Mouse (Mus musculus) MEL (cell line): ENCODE results near the gene Pde7b. TPM values are rescaled to one million over a fixed set of nuclear protein-coding genes. Genes with fewer than 3 reads are reported as not detected.

Experiments
- DNase-seq: peaks from one replicate; pipeline ENCODE4 v3.0.0; 2011; ENCODE audit warnings: low read depth, low spot score
- H3K27ac ChIP-seq: 2 replicates; pipeline ENCODE4 v1.5.1; 2012; ENCODE audit warnings: low read depth, mild to moderate bottlenecking, control low read depth, low read length, moderate library complexity; ENCODE audit not compliant: control insufficient read depth
- H3K27me3 ChIP-seq, 2 experiments: fragments of 150-350 bp in 1 of 2; sonication (generic) in 1 of 2; 2 replicates each; pipeline ENCODE4 v1.6.1; 2012; ENCODE audit warnings: low read length in 2 of 2, mild to moderate bottlenecking in 2 of 2, improper control_type of control experiment in 1 of 2, moderate library complexity in 1 of 2; ENCODE audit not compliant: insufficient read depth in 2 of 2, control insufficient read depth in 1 of 2
- H3K36me3 ChIP-seq, 2 experiments: 2 replicates each; pipeline ENCODE4 v1.6.1; 2012 to 2014; ENCODE audit warnings: low read length in 2 of 2, improper control_type of control experiment in 1 of 2, inconsistent platforms in 1 of 2, mild to moderate bottlenecking in 1 of 2; ENCODE audit not compliant: insufficient read depth in 2 of 2, control insufficient read depth in 1 of 2
- H3K4me1 ChIP-seq, 2 experiments: fragments of 150-350 bp in 1 of 2; sonication (generic) in 1 of 2; 2 replicates each; pipeline ENCODE4 v1.6.1; 2012; ENCODE audit warnings: low read length in 2 of 2, improper control_type of control experiment in 1 of 2, mild to moderate bottlenecking in 1 of 2; ENCODE audit not compliant: insufficient read depth in 2 of 2, control insufficient read depth in 1 of 2
- H3K4me3 ChIP-seq, 2 experiments: fragments of 150-350 bp in 1 of 2; sonication (generic) in 1 of 2; 2 replicates each; pipeline ENCODE4 v1.5.1; 2012; ENCODE audit warnings: low read depth in 2 of 2, low read length in 2 of 2, mild to moderate bottlenecking in 2 of 2, moderate library complexity in 2 of 2, control low read depth in 1 of 2, improper control_type of control experiment in 1 of 2; ENCODE audit not compliant: control insufficient read depth in 1 of 2, insufficient read depth in 1 of 2
- H3K79me2 ChIP-seq: 2 replicates; pipeline ENCODE4 v1.6.1; 2012; ENCODE audit warnings: mild to moderate bottlenecking, low read length, moderate library complexity; ENCODE audit not compliant: control insufficient read depth, poor library complexity, insufficient read depth
- H3K9ac ChIP-seq: 2 replicates; pipeline ENCODE4 v1.6.1; 2012; ENCODE audit warnings: low read depth, mild to moderate bottlenecking, control low read depth, low read length, moderate library complexity; ENCODE audit not compliant: control insufficient read depth, poor library complexity, severe bottlenecking
- H3K9me3 ChIP-seq: fragments of 150-350 bp; sonication (generic); replicated peaks from 2 replicates; pipeline ENCODE4 v1.6.1; 2012; ENCODE audit warnings: mild to moderate bottlenecking, low read length, improper control_type of control experiment, moderate library complexity; ENCODE audit not compliant: insufficient read depth
- BHLHE40 ChIP-seq: IDR thresholded peaks from 2 replicates; pipeline ENCODE4 v1.6.1; 2012; ENCODE audit warnings: low read depth, mild to moderate bottlenecking, inconsistent platforms, low read length, improper control_type of control experiment, borderline replicate concordance
- CHD2 ChIP-seq: IDR thresholded peaks from 2 replicates; pipeline ENCODE4 v1.6.1; 2011; ENCODE audit warnings: low read length, improper control_type of control experiment
- CTCF ChIP-seq, 3 experiments: IDR thresholded peaks in 2 of 3; conservative IDR thresholded peaks in 1 of 3; 2 replicates each; pipeline ENCODE4 v1.5.1; 2011 to 2012; ENCODE audit warnings: low read length in 3 of 3, low read depth in 2 of 3, mild to moderate bottlenecking in 2 of 3, improper control_type of control experiment in 1 of 3, inconsistent platforms in 1 of 3, mixed read lengths in 1 of 3, moderate library complexity in 1 of 3; ENCODE audit not compliant: control insufficient read depth in 1 of 3, insufficient read depth in 1 of 3, poor library complexity in 1 of 3, severe bottlenecking in 1 of 3
- E2F4 ChIP-seq: IDR thresholded peaks from 2 replicates; pipeline ENCODE4 v1.6.1; 2011; ENCODE audit warnings: low read depth, low read length, improper control_type of control experiment, borderline replicate concordance
- ELF1 ChIP-seq: IDR thresholded peaks from 2 replicates; pipeline ENCODE4 v1.6.1; 2014; ENCODE audit warnings: low read depth, mild to moderate bottlenecking, inconsistent platforms, low read length, improper control_type of control experiment, moderate library complexity
- EP300 ChIP-seq, 2 experiments: IDR thresholded peaks; 2 replicates each; pipeline ENCODE4 v1.6.1; 2011; ENCODE audit warnings: improper control_type of control experiment in 2 of 2, low read length in 2 of 2, low read depth in 1 of 2, mild to moderate bottlenecking in 1 of 2
- MEF2A ChIP-seq: IDR thresholded peaks from 2 replicates; pipeline ENCODE4 v1.6.1; 2014; ENCODE audit warnings: low read depth, mild to moderate bottlenecking, inconsistent platforms, low read length, improper control_type of control experiment; ENCODE audit not compliant: poor library complexity, insufficient replicate concordance, severe bottlenecking; ENCODE audit errors: extremely low read depth
- MXI1 ChIP-seq: IDR thresholded peaks from 2 replicates; pipeline ENCODE4 v1.6.1; 2011; ENCODE audit warnings: mild to moderate bottlenecking, low read depth, low read length, improper control_type of control experiment
- MYB ChIP-seq: IDR thresholded peaks from 2 replicates; pipeline ENCODE4 v1.6.1; 2011; ENCODE audit warnings: mild to moderate bottlenecking, low read depth, low read length, improper control_type of control experiment
- MYC ChIP-seq: IDR thresholded peaks from 2 replicates; pipeline ENCODE4 v1.6.1; 2011; ENCODE audit warnings: low read depth, mild to moderate bottlenecking, low read length, improper control_type of control experiment, moderate library complexity
- NRF1 ChIP-seq: IDR thresholded peaks from 2 replicates; pipeline ENCODE4 v1.6.1; 2014; ENCODE audit warnings: low read depth, mild to moderate bottlenecking, inconsistent platforms, low read length, improper control_type of control experiment, moderate library complexity; ENCODE audit not compliant: poor library complexity, insufficient read depth, severe bottlenecking
- POLR2A ChIP-seq, 2 experiments: IDR thresholded peaks; 2 replicates each; pipeline ENCODE4 v1.6.1; 2011 to 2012; ENCODE audit warnings: low read length in 2 of 2, mild to moderate bottlenecking in 2 of 2, control low read depth in 1 of 2, improper control_type of control experiment in 1 of 2, low read depth in 1 of 2, moderate library complexity in 1 of 2; ENCODE audit not compliant: control insufficient read depth in 1 of 2, insufficient read depth in 1 of 2, poor library complexity in 1 of 2
- POLR2AphosphoS2 ChIP-seq: IDR thresholded peaks from 2 replicates; pipeline ENCODE4 v1.6.1; 2011; ENCODE audit warnings: low read length, improper control_type of control experiment
- POLR2AphosphoS5 ChIP-seq: IDR thresholded peaks from 2 replicates; pipeline ENCODE4 v1.6.1; 2012; ENCODE audit warnings: low read depth, borderline replicate concordance, mild to moderate bottlenecking, inconsistent platforms, low read length, moderate library complexity, mixed read lengths
- RCOR1 ChIP-seq: IDR thresholded peaks from 2 replicates; pipeline ENCODE4 v1.6.1; 2012; ENCODE audit warnings: low read depth, mild to moderate bottlenecking, inconsistent platforms, low read length, improper control_type of control experiment
- SIN3A ChIP-seq: IDR thresholded peaks from 2 replicates; pipeline ENCODE4 v1.6.1; 2012; ENCODE audit warnings: low read length, improper control_type of control experiment, inconsistent platforms
- SMC3 ChIP-seq: IDR thresholded peaks from 2 replicates; pipeline ENCODE4 v1.6.1; 2011; ENCODE audit warnings: low read depth, low read length, improper control_type of control experiment
- TAL1 ChIP-seq: IDR thresholded peaks from 2 replicates; pipeline ENCODE4 v1.6.1; 2012; ENCODE audit warnings: mild to moderate bottlenecking, inconsistent platforms, low read length, moderate library complexity, mixed read lengths
- ZKSCAN1 ChIP-seq: IDR thresholded peaks from 2 replicates; pipeline ENCODE4 v1.6.1; 2012; ENCODE audit warnings: low read depth, mild to moderate bottlenecking, inconsistent platforms, low read length, improper control_type of control experiment, moderate library complexity
- ZMIZ1 ChIP-seq: IDR thresholded peaks from 2 replicates; pipeline ENCODE4 v1.6.1; 2012; ENCODE audit warnings: low read depth, mild to moderate bottlenecking, inconsistent platforms, low read length, improper control_type of control experiment, moderate library complexity
- ZNF384 ChIP-seq: IDR thresholded peaks from 2 replicates; pipeline ENCODE4 v1.6.1; 2012; ENCODE audit warnings: low read depth, mild to moderate bottlenecking, inconsistent platforms, low read length, improper control_type of control experiment
- polyA plus RNA-seq, 2 experiments: library from polyadenylated mRNA; stranded (reverse) in 1 of 2; unstranded in 1 of 2; fragments of >175 nt in 1 of 2; fragments of >200 nt in 1 of 2; gene quantifications; 2 replicates each; pipeline versions ENCODE4 v1.2.1 to v1.2.4; 2012; ENCODE audit warnings: low replicate concordance in 2 of 2, low read depth in 1 of 2; ENCODE audit not compliant: insufficient read length in 2 of 2, insufficient read depth in 1 of 2, missing spikeins in 1 of 2
- total RNA-seq: library from RNA; depleted of rRNA; stranded (reverse); fragments of 300-350 nt; gene quantifications from 2 replicates; pipeline ENCODE4 v1.2.3, GENCODE M21; 2012

Gene Pde7b
- total and polyA plus RNA-seq, 3 experiments: 0.04 TPM; not detected in 2

DNA sequence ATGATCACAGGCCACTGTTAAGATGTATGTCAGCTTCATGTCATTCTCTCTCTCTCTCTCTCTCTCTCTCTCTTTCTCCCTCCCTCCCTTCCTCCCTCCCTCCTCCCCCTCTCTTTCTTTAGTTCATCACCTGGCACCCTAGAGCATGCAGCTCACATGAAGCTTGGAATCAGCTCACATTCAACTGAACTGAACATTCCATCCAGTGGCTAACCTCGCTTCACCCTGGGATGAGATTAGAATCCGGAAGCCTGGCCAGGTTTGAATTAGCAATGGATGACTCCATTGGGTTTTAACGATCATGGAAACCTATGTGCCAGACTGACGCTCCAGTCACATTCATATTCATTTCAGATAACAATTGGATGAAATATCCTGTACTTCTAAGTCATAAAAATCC is 215.1 kb downstream of the Pde7b start:
- Histone ChIP-seq H3K27me3 (peaks cover 0 to 2% of the 10 kb centered on the region in 2 experiments; a peak in 1 of 4 replicates), H3K9me3 (no peaks in the 10 kb centered on the region), H3K27ac (no peak overlapping the region), H3K9ac (no peak overlapping the region), H3K36me3 (no peaks in the 10 kb centered on the region), H3K4me1 (no peaks in the 10 kb centered on the region), H3K79me2 (no peaks in the 10 kb centered on the region), H3K4me3 (no peak overlapping the region)
- DNase-seq: no peak
- no peak for TF ChIP-seq BHLHE40
- TF ChIP-seq POLR2AphosphoS2: no peak
- no peak for TF ChIP-seq ZKSCAN1
- no peak for TF ChIP-seq POLR2AphosphoS5
- TF ChIP-seq CTCF (IDR thresholded peaks at IDR 0.05 in 2 of 3, conservative IDR thresholded peaks at IDR 0.05 in 1 of 3; ENCODE audit: control insufficient read depth in 1 of 3, insufficient read depth in 1 of 3, low read depth in 2 of 3, low read length in 3 of 3, poor library complexity in 1 of 3, severe bottlenecking in 1 of 3): no peak
- TF ChIP-seq MXI1: no peak
- TF ChIP-seq, all 39 proteins: peak for 0

DNA sequence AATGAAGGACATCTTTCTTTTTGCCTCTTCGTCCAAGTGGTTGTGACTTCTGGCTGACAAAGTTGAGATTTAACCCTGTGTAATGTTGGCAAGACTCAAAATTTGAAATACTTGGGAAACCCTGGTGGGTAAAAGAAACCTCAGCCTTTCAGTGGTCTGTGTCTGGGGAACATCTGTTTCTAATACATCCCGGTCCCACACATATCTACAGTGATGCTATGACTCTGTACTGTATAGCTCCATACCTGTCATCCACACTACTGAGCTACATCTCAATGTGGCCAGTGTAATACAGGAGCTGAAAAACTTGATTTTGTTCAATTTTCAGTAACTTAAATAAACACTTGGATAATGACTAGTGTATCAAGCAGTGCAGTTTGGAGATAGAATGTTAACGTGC is 216.4 kb downstream of the Pde7b start:
- no peak for TF ChIP-seq SMC3
- no peak for TF ChIP-seq CTCF (IDR thresholded peaks at IDR 0.05 in 2 of 3, conservative IDR thresholded peaks at IDR 0.05 in 1 of 3; ENCODE audit: control insufficient read depth in 1 of 3, insufficient read depth in 1 of 3, low read depth in 2 of 3, low read length in 3 of 3, poor library complexity in 1 of 3, severe bottlenecking in 1 of 3)
- no peak for TF ChIP-seq POLR2AphosphoS2
- TF ChIP-seq NRF1: no peak
- H3K4me1 ChIP-seq: no peaks in the 10 kb centered on the region
- H3K9me3 ChIP-seq: no peaks in the 10 kb centered on the region
- no peak for DNase-seq
- peaks cover 0 to 4% of the 10 kb centered on the region in 2 experiments; a peak in 2 of 4 replicates for H3K27me3 ChIP-seq
- no peaks in the 10 kb centered on the region for H3K36me3 ChIP-seq
- H3K4me3 ChIP-seq: no peak overlapping the region
- no peak overlapping the region for H3K27ac ChIP-seq
- H3K79me2 ChIP-seq: no peaks in the 10 kb centered on the region
- H3K9ac ChIP-seq: no peak overlapping the region

DNA sequence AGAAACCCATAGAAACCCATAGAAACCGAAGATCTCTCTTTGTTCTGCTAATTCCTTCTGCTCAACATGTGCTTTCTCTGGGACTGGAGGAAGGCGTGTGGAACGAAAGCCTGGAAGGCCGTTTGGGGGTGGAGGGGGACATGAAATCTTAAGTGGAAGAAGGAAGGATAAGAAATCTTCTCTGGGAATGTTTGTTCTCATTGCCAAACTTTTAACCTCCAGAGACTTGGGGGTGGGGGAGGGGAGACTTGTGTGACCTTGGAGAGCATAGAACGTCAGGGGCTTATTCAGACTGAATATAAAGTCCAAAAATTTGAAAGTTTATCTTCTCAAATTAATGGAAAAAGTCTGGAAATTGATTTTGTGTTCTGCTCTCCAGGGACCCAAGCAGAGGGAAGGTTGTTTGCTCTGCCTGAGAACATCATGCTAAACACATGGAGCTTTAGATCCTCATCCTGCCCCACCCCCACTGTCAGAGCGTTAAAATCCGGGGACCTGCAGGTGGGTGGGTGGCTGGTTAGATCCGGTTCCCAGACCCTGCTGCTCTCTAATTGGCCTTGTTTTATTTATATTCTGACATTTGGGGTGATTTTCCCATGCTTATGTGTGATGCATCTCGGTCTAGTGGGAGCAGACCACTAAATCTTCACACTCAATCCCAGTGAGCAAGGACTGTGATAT is 217.0 kb downstream of the Pde7b start:
- Histone ChIP-seq H3K36me3 (no peaks in the 10 kb centered on the region), H3K9ac (no peak overlapping the region)

More for the DNA sequence above, 217.0 kb downstream of the Pde7b start:
- Histone ChIP-seq H3K4me3 (no peak overlapping the region), H3K27me3 (peaks cover 0 to 4% of the 10 kb centered on the region in 2 experiments; a peak in 2 of 4 replicates), H3K9me3 (no peaks in the 10 kb centered on the region), H3K4me1 (no peaks in the 10 kb centered on the region), H3K79me2 (no peaks in the 10 kb centered on the region), H3K27ac (no peak overlapping the region)
- no peak for TF ChIP-seq BHLHE40
- no peak for TF ChIP-seq POLR2A (IDR thresholded peaks at IDR 0.05; ENCODE audit: control insufficient read depth in 1 of 2, insufficient read depth in 1 of 2, low read depth in 1 of 2, low read length in 2 of 2, poor library complexity in 1 of 2)
- TF ChIP-seq POLR2AphosphoS2: no peak
- TF ChIP-seq ELF1: no peak
- no peak for TF ChIP-seq CHD2
- no peak for TF ChIP-seq MEF2A
- TF ChIP-seq ZNF384: no peak
- no peak for TF ChIP-seq ZKSCAN1
- no peak for TF ChIP-seq ZMIZ1
- no peak for TF ChIP-seq E2F4
- no peak for TF ChIP-seq SIN3A
- TF ChIP-seq EP300 (IDR thresholded peaks at IDR 0.05; ENCODE audit: low read depth in 1 of 2, low read length in 2 of 2): no peak
- no peak for TF ChIP-seq RCOR1
- no peak for TF ChIP-seq MYB
- no peak for TF ChIP-seq MYC
- no peak for TF ChIP-seq TAL1
- no peak for DNase-seq
